Mouse (Mus musculus): Measurements from ENCODE around the gene Lrrc19. TPM values are rescaled to one million over a fixed set of nuclear protein-coding genes. Genes with fewer than 3 reads are reported as not detected.

The Lrrc19 gene
- polyA plus RNA-seq, 1 experiment from 2014 or later, result not detected

GRCm38 (mm10) chr4:94602496-94603030 is 47.4 kb downstream of the Lrrc19 start:
- ATAC-seq, result peak; percentile 68
- no peaks in the 10 kb centered on the region for H3K9me3 ChIP-seq (ENCODE audit: low read length)
- TF ChIP-seq CTCF (IDR thresholded peaks at IDR 0.05; ENCODE audit: low read depth) (no peak), EP300 (IDR thresholded peaks at IDR 0.05; ENCODE audit: low read depth) (no peak)
- peak overlapping the region; percentile 100 for H3K4me3 ChIP-seq (ENCODE audit: low read depth, low read length)
- H3K4me1 ChIP-seq (ENCODE audit: insufficient read depth), result peaks cover 6% of the 10 kb centered on the region
- peak overlapping the region; percentile 93 for H3K4me2 ChIP-seq (ENCODE audit: low read depth, low read length)
- H3K27ac ChIP-seq (ENCODE audit: low read depth), result peak overlapping the region; percentile 96
- peak overlapping the region; percentile 97 for H3K9ac ChIP-seq (replicated peaks)
- under 1% methylated on average over 33 of the region's 33 CpGs for WGBS (ENCODE audit: insufficient replicate concordance)
- H3K27me3 ChIP-seq (ENCODE audit: insufficient read depth, low read length), result no peaks in the 10 kb centered on the region
- H3K36me3 ChIP-seq (replicated peaks; ENCODE audit: insufficient read depth, low read length), result no peaks in the 10 kb centered on the region
- no peak for DNase-seq

- TF ChIP-seq EP300 (IDR thresholded peaks at IDR 0.05; ENCODE audit: low read depth) (no peak), CTCF (IDR thresholded peaks at IDR 0.05; ENCODE audit: low read depth) (peak; percentile 37)
- Histone ChIP-seq H3K4me1 (ENCODE audit: insufficient read depth) (peaks cover 6% of the 10 kb centered on the region), H3K9ac (replicated peaks) (no peak overlapping the region), H3K27me3 (ENCODE audit: insufficient read depth, low read length) (no peaks in the 10 kb centered on the region), H3K4me3 (ENCODE audit: low read depth, low read length) (no peak overlapping the region), H3K4me2 (ENCODE audit: low read depth, low read length) (peak overlapping the region; percentile 93; the same call in 1 of the 2 replicates), H3K36me3 (replicated peaks; ENCODE audit: insufficient read depth, low read length) (no peaks in the 10 kb centered on the region), H3K27ac (ENCODE audit: low read depth) (no peak overlapping the region), H3K9me3 (ENCODE audit: low read length) (no peaks in the 10 kb centered on the region)
- WGBS (ENCODE audit: insufficient replicate concordance), result 75% methylated on average over 4 of the region's 4 CpGs
- no peak for ATAC-seq
- DNase-seq, result no peak
Observed at GRCm38 (mm10) chr4:94601395-94601794, 48.5 kb downstream of the Lrrc19 start.

DNA sequence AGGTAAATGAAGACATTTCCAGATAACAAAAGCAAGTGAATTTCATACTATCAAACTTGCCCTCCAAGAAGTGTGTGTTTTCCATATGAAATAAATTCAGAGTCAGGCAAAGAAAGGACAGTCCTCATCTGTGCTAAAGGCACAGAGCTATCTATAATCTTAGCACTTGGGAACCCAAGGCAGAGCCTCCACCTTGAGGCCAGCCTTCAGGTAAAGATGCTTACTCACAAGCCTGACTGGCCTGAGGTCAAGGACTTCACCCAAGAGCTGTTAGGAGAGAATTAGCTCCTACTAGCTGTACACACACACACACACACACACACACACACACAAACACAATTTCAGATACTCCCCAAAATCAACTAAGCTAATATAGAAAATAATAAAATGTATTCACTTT is 57.2 kb downstream of the Lrrc19 start:
- Histone ChIP-seq H3K4me1 (ENCODE audit: insufficient read depth) (peaks cover 12% of the 10 kb centered on the region), H3K9ac (replicated peaks) (no peak overlapping the region), H3K36me3 (replicated peaks; ENCODE audit: insufficient read depth, low read length) (0 out of 2 replicates have a peak, but pooled peaks cover 1% of the 10 kb centered on the region), H3K4me2 (ENCODE audit: low read depth, low read length) (no peak overlapping the region), H3K4me3 (ENCODE audit: low read depth, low read length) (no peak overlapping the region), H3K27me3 (ENCODE audit: insufficient read depth, low read length) (no peaks in the 10 kb centered on the region), H3K9me3 (ENCODE audit: low read length) (no peaks in the 10 kb centered on the region), H3K27ac (ENCODE audit: low read depth) (no peak overlapping the region)
- ATAC-seq (no peak), DNase-seq (no peak)
- no peak for TF ChIP-seq EP300 (IDR thresholded peaks at IDR 0.05; ENCODE audit: low read depth)
- TF ChIP-seq CTCF (IDR thresholded peaks at IDR 0.05; ENCODE audit: low read depth), result no peak

- 46% methylated on average over 4 of the region's 4 CpGs for WGBS (ENCODE audit: insufficient replicate concordance)
- H3K4me1 ChIP-seq (ENCODE audit: insufficient read depth), result peaks cover 12% of the 10 kb centered on the region
- DNase-seq, result no peak
- no peak for TF ChIP-seq EP300 (IDR thresholded peaks at IDR 0.05; ENCODE audit: low read depth)
- H3K9ac ChIP-seq (replicated peaks), result peak overlapping the region; percentile 16
- H3K36me3 ChIP-seq (replicated peaks; ENCODE audit: insufficient read depth, low read length), result peaks cover 3% of the 10 kb centered on the region; the same call in 1 of the 2 replicates
- H3K4me3 ChIP-seq (ENCODE audit: low read depth, low read length), result no peak overlapping the region
- no peak for ATAC-seq
- peak overlapping the region; percentile 11; the same call in 1 of the 2 replicates for H3K27ac ChIP-seq (ENCODE audit: low read depth)
- H3K4me2 ChIP-seq (ENCODE audit: low read depth, low read length), result no peak overlapping the region
- H3K27me3 ChIP-seq (ENCODE audit: insufficient read depth, low read length), result no peaks in the 10 kb centered on the region
- no peaks in the 10 kb centered on the region for H3K9me3 ChIP-seq (ENCODE audit: low read length)
Observed at GRCm38 (mm10) chr4:94591765-94592381, 58.1 kb downstream of the Lrrc19 start.

MicroRNAs encoded within 50 kb of the gene (microRNA counts, 519-probe panel; counts per million panel counts)
- 2,359 counts per million, percentile 21 among the panel's probes with 10 or more counts for microRNA mmu-miR-872

Small RNA genes lying within 50 kb of the gene (microRNA-seq; reads per million reads assigned to microRNA genes)
- gene Mir872, result 902 reads per million, percentile 71 among the genes with 10 or more reads in this experiment

Other genes with a start within 250 kb of the Lrrc19 start
- 0.34 TPM in 1 of 2 replicates, not detected in the other for gene Gm10306, start 93.6 kb downstream of the Lrrc19 start, polyA plus RNA-seq (2015; fragmentation: Nextera tagmentation; extraction: Ambion mirVana)
- gene Caap1, start 93.3 kb downstream of the Lrrc19 start, polyA plus RNA-seq (2015; fragmentation: Nextera tagmentation; extraction: Ambion mirVana), result 6.9 TPM in 2 replicates
- gene Plaa, start 46.9 kb downstream of the Lrrc19 start, polyA plus RNA-seq (2015; fragmentation: Nextera tagmentation; extraction: Ambion mirVana), result 26.4 and 27.7 TPM in 2 replicates
- gene Ift74, start 35.7 kb downstream of the Lrrc19 start, polyA plus RNA-seq (2015; fragmentation: Nextera tagmentation; extraction: Ambion mirVana), result 4.2 and 4.4 TPM in 2 replicates
- 3.8 TPM in 2 replicates for gene Tek, start 89.1 kb upstream of the Lrrc19 start, polyA plus RNA-seq (2015; fragmentation: Nextera tagmentation; extraction: Ambion mirVana)